Mouse (Mus musculus): ENCODE measurements around the gene Camkk2. TPM values are rescaled to one million over a fixed set of nuclear protein-coding genes. Genes with fewer than 3 reads are reported as not detected.

The Camkk2 gene
- total RNA-seq, 2 experiments from 2014 or later, result 17.7 to 19.2 TPM

DNA sequence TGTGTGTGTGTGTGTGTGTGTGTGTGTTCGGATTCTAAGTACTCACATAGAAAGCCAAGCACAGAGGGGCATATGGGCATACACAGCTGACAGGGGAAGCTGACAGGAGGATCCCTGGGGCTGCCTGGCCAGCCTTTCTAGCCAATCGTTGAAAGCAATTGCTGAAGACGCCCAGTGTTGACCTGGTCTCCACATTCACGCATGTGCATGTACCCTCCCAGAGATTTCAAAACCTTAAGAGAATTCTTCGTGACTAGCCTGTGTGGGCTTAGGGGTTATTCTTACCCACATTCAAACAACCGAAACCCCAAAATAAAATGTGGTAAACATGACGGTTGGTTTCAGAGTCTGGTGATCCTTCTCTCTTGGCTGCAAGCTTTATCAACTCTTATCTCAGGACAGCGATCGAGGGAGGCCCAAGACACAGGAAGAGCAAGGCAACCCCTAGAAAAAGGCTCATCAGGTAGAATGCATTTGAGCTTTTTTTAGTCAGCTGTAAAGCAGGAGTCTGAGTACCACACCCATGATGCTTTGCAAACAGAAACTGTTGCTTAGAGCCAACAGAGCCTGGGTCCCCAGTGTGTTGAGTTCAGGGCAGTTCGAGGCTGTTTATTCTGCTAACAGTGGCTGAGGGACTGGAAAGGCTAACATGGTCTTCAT, 81.0 kb downstream of the Camkk2 start:
- no peak for DNase-seq

DNA sequence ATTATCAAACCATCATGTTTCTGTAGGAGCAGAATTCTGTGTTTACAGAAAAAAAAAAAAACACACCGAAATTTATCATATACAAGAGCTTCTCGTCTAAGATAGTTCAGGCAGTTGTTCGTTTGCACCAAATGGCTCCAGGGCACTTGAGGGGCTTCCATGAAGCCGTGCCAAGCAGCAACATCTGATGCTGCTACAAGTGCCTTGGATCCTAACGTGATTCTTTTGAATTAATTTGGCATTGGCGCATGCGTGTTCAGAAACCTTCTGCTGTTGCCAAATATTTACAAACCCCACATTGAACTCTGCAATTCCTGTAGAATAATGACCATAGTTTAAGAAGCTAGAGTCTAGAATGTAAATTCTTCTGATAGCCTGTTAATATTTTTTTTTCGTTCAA, 83.7 kb downstream of the Camkk2 start:
- no peak for DNase-seq

DNA sequence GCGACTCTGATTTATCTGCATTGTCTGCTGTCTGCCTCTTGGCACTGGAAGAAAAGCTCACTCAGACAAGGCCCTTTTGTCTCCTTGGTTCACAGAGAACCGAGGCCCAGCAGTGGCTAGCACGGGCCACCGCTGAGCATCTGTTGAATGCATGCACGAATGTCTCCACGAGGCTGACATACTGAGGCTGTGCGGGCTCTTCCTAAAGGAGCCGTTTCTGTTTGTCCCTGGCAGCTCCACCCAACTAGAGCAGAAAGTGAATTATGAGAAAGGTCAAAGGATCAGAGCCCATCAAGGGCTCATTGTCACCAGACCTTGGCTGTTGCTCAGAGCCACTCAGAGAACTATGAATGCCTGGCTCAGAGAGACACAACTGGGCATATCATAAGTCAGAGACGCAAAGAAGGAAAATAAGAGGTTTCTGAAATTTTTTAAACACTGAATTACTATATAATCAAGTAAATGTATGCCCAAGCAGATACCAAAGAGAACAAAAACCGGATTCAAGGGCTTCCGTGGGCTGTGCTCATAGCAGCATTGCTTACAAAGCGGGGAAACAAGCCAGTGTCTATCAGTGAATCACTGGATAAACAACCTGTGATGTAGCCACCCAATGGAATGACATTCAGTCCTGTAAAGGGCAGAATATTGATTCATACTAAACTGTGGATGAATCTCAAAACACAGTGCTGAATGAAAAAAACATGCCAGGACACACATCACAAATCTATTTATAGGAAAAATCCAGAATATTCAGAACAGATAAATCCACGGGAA, 85.6 kb downstream of the Camkk2 start:
- DNase-seq, result no peak

DNA sequence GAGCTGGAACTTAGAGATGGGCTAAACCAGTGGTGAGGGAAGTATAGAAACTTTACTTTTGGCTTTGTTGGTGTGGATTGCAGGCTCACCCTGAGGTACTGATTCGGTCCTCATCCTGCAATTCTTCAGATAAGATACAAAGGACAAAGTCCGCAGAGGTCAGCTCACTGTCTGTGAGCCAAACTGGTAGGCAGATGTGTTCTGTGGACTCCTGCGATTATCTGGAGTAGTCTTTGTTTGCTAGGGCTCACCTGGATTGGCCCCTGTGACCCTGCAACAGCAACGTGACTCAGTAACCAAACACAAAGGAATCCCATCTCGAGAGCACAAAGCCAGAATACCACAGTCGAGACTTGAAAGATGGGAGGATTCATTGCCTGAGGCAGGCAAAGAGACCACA, 88.7 kb downstream of the Camkk2 start:
- no peak for DNase-seq

DNA sequence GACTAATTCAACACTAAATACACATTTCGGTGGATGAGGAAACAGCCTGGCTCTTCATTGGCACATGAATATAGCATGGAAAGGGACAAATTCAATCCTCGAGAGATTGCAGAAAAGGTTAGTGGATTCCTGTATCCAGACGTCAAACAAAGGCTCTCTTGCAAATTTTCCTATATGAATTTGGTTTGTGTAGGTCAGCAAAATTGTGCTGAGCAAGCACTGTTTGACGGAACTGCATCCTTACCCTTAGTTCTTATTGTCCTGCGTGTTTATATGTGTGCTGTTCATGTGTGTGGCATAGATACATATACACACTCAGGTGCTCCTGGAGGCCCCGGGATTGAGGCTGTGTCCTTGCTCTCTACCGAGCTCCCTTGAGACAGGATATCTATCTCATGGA, 90.1 kb downstream of the Camkk2 start:
- no peak for DNase-seq

DNA sequence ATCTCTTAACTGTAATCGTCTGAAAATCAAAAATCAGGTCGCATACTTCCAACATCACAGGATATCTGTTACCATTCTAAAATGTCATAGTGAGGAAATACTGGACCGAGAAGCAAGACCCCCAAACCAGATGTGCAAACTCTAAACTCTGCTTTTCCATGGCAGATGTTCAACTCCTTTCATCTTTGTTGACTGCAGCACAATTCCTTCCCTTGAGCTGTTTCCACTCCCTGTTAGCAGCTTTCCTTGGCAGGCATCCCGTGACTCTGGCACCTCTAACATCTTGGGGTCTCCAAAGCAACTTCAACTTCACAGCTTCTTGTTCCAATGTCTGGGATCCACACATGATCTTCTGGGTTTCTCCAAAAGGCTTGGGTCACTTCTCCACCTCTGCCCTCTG, 91.8 kb downstream of the Camkk2 start:
- DNase-seq, result no peak

DNA sequence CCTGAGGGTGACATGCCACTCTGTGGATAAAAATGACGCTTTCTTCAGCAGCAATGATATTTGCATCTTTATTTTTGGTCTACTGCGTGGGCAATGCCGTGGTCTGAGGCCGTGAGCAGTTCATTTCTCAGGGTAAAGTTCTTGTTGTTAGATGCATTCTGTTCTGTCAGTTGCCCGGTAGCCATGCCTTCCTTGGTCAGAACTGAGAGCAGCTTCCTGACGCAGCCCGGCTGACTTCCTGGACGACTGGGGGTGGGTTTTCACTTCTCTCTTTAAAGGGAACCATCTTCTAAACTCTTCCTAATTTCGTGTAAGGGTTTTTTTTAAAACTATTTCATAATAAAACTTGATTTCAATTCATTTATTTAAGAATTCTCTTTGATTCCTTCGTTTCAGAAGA, 95.3 kb downstream of the Camkk2 start:
- DNase-seq, result no peak

DNA sequence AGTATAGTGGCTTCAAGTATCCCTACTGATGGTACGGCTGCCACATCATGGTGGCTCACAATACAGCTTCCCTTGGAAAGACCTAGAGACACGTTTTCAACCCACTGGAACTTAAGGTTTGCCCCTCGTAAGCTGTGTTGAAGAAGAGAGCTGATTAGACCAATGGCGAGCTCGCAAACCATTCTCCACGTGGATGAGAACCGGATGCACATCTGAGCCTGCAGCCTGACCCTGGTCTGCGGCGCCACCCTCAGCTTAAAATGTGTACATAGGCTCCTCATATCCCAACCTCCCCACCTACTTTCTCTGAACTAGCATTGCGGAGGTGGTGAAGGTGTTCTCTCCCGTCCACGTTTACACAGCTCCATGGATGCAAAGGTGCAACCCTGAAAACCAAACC, 97.9 kb downstream of the Camkk2 start:
- no peak for DNase-seq

Small RNA genes lying within 50 kb of the gene (microRNA-seq; reads per million reads assigned to microRNA genes)
- gene Mir8115, result 1.7 to 2.2 reads per million in 2 experiments

Other genes with a start within 250 kb of the Camkk2 start
- gene Ift81, start 164.9 kb downstream of the Camkk2 start, total RNA-seq (2021), result 10 to 100 TPM; 37.2 to 45.3 TPM
- 1 to 10 TPM; 3.1 to 3.5 TPM for gene P2rx7, start 135.5 kb downstream of the Camkk2 start, total RNA-seq (2021)
- gene P2rx4, start 71.9 kb downstream of the Camkk2 start, total RNA-seq (2021), result 10 to 100 TPM; 17.9 to 19.0 TPM
- 100 to 1,000 TPM; 275 to 276 TPM for gene Anapc5, start 41.9 kb upstream of the Camkk2 start, total RNA-seq (2021)
- gene Rnf34, start 70.6 kb upstream of the Camkk2 start, total RNA-seq (2021), result 10 to 100 TPM; 32.6 to 34.0 TPM
- gene Kdm2b, start 210.4 kb upstream of the Camkk2 start, total RNA-seq (2021), result 10 to 100 TPM; 27.7 to 29.5 TPM
- 10 to 100 TPM; 19.2 to 19.8 TPM for gene Orai1, start 235.7 kb upstream of the Camkk2 start, total RNA-seq (2021)

All from heart, postnatal 4 days (tissue).